Mouse (Mus musculus) neutrophil, adult 59 days (primary cell): ENCODE measurements around the gene Ccdc84. TPM values are rescaled to one million over a fixed set of nuclear protein-coding genes. Genes with fewer than 3 reads are reported as not detected.

ENCODE experiments used
- total RNA-seq, 2 experiments: library from RNA; stranded (reverse); gene quantifications; 1 replicate in 1 of 2; 2 replicates in 1 of 2; pipeline ENCODE4 v1.2.4; 2023

Ccdc84 gene
- 10 to 100 TPM; 23.0 to 26.9 TPM for total RNA-seq

DNA sequence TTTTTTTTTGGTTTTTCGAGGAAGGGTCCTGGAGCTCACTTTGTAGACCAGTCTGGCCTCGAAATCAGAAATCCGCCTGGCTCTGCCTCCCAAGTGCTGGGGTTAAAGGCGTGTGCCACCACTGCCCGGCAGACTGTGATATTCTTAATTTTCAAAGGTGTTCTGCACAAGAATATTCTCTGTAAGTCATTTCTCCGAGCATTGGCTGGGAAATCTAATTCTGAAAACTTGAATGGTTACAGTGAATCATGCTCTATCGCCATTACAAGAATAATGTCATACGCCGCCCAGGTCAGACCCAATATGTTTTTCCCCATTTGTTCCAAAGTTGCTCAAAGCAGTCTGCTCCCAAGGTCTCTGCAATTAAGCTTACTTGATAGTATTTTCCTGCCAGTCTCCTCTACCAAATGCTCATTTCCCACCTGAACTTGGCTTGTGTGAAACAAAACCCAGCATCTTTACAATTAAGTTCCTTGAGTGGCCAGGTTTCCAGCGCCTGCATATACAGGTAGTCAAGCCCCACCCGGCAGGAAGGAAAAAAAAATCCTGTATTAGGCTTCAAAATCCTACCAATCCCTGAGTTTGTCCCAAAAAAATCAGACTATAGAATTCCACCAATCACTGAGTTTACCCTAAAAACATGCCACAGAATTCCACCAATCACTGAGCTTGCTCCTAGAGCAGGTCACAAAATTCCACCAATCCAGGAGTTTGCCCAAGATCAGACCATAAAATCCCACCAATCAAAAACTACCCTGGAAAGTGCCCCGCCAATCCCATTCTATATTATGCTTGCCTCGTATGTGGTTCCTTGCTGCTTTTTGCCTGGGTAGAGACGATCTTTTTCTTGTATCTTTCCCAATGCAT, at the start of gene Ccdc84:
Ccdc84 (minus strand) TSS at position 51 of the 867 bp plus-strand sequence.

GRCm38 (mm10) chr9:44454891-44455220, 36.5 kb upstream of the Ccdc84 start, which contains the start of gene Upk2:
Gene Upk2, minus strand, starts transcription at chr9:44454976.

GRCm38 (mm10) chr9:44440961-44441360, 22.6 kb upstream of the Ccdc84 start, which contains the start of gene Foxr1:
Gene Foxr1, minus strand, starts transcription at chr9:44441136.

DNA sequence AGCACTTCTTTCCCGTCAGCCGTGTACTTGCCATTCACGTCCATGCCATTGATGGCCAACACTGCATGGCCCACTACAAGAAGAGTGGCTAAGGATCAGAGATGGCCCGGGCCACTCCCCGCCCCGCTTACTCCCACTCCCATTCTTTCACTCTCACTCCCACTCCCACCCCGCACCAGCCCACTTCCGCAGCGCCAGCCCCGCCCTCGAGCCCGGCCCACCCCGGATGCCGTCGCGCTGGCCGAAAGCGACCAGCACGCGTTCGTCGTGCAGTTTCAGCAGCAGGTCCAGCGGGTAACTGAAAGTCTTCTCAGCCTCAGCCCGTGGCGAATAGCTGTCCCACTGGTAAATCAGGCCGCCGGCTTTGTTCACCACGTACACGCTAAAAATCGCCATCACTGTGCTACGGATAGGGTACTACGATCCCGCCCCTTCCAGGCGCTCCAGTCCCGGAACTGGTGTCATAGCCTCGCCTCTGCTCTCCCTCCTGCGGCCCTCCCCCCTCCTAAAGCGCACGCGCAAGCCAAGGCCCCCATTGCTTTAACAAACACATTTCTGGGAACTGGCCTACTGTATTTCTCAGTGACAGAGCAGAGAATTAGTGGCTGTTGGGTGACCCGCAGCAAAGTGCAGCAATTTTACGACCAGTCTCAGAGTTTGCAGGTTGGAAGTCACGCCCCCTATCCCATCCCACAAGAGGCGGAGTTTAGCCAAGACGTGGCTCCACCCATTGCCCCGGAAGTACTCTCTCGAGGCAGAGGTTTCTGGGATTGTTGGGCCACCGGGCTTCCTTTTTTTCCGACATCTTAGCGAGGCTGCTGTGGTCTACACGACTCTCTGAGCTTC, 11.2 kb downstream of the Ccdc84 start, which contains the start of the genes Rps25 and Trappc4:
Rps25 (plus strand) TSS at position 234 of the 846 bp plus-strand sequence.
Trappc4 (minus strand) TSS at position 695 of the 846 bp plus-strand sequence.

DNA sequence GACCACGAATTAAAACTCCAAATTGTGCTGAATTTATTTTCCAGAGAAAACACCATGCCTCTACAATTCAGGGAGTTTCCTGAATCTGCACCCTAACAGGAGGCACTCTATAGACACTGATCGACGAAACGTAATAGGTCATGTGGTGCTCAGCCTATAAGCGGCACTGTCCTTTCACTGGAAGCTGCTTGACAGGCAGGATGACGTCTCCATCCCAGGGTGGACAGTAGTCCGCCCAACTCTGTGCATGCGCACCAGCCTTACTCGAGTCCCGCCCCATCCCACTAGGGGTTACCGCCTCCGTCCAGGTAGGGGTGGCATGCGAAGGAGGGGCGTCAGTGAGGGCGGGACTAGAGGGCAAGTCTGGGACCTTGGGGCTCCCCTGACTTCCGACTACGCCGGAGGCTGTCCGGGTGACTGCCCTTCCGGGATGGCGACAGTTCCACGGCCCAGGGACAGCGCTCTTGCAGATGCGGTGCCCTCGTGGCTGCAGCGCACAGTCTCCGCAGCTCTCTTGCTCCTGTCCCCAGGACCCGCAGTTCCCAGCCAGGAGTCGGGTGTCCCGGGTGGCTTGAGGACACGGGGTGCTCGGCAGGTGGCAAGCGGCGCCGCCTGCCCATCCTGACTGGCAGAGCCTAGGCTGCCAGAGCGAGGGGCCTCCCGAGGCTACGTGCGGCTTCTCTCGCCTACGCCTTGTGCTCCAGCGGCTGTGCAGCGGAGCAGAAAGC, 21.5 kb downstream of the Ccdc84 start, which contains the start of gene Slc37a4:
Slc37a4 (plus strand) TSS at position 169 of the 728 bp plus-strand sequence.

GRCm38 (mm10) chr9:44379054-44379834, 39.1 kb downstream of the Ccdc84 start, which contains the start of gene Hyou1:
Gene Hyou1, plus strand, starts transcription at chr9:44379490.

DNA sequence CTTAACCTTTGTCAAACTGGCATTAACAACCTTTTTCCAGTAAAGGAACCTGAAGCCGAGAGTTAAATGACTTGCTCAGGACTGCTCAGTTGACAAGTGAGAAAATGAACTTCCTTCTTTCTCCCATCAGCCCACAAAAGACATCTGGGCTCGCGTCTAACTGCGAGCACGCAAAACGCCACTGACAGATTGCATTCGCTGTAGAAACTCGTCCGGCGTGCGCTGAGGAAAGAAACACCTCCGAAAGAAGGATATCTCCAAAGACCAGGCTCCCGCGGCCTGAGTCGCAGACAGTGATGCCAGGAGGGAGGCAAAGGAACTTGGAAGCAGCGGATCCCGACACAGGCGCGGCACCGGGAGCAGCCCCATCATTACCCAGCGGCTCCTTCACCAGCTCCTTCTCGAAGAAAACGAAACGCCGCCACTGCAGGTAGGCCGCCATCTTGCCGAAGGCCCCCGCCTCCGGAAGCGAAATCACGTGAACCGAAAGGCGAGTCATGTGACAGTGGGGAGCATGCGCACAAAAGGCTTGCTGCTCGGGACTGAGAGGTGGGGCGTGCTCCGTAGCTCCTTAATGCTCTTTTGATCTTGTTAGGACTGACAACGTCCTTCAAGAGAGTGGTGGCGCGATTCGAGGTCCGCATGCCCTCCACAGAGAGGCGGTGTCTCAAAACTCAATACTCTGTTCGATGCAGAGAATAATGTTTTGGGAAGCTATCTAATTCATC, 57.0 kb downstream of the Ccdc84 start, which contains the start of gene Vps11:
Vps11 (minus strand) TSS at position 481 of the 728 bp plus-strand sequence.

Other genes with a start within 250 kb of the Ccdc84 start
- 100 to 1,000 TPM; 215 to 217 TPM for gene Cbl, start 184.5 kb downstream of the Ccdc84 start, total RNA-seq
- gene Ccdc153, start 177.9 kb downstream of the Ccdc84 start, total RNA-seq: not detected
- 1 to 10 TPM; 1.6 TPM for gene Pdzd3, start 167.1 kb downstream of the Ccdc84 start, total RNA-seq
- 10 to 100 TPM; 61.4 to 69.3 TPM for gene Nlrx1, start 150.0 kb downstream of the Ccdc84 start, total RNA-seq
- gene Abcg4, start 130.0 kb downstream of the Ccdc84 start, total RNA-seq: 1 to 10 TPM; 3.7 to 9.7 TPM
- 10 to 100 TPM; 35.6 to 40.8 TPM for gene Hinfp, start 112.9 kb downstream of the Ccdc84 start, total RNA-seq
- gene C2cd2l, start 98.3 kb downstream of the Ccdc84 start, total RNA-seq: 10 to 100 TPM; 21.6 to 23.7 TPM
- gene Dpagt1, start 92.5 kb downstream of the Ccdc84 start, total RNA-seq: 10 to 100 TPM; 13.9 to 15.2 TPM
- gene H2afx, start 83.9 kb downstream of the Ccdc84 start, total RNA-seq: 100 to 1,000 TPM; 273 to 278 TPM
- gene Hmbs, start 74.3 kb downstream of the Ccdc84 start, total RNA-seq: 10 to 100 TPM; 43.9 to 66.5 TPM
- gene Vps11, start 56.9 kb downstream of the Ccdc84 start, total RNA-seq: 10 to 100 TPM; 37.1 to 37.2 TPM
- 10 to 100 TPM; 50.6 to 54.5 TPM for gene Hyou1, start 39.1 kb downstream of the Ccdc84 start, total RNA-seq
- 10 to 100 TPM; 12.4 to 13.7 TPM for gene Slc37a4, start 21.7 kb downstream of the Ccdc84 start, total RNA-seq
- 1,000 to 10,000 TPM in 1 of 2 experiments, 100 to 1,000 TPM in 1; 988 to 1,162 TPM for gene Rps25, start 11.4 kb downstream of the Ccdc84 start, total RNA-seq
- 10 to 100 TPM; 50.5 to 53.9 TPM for gene Trappc4, start 11.0 kb downstream of the Ccdc84 start, total RNA-seq
- gene Foxr1, start 22.6 kb upstream of the Ccdc84 start, total RNA-seq: not detected
- gene Upk2, start 36.4 kb upstream of the Ccdc84 start, total RNA-seq: not detected
- gene Bcl9l, start 64.3 kb upstream of the Ccdc84 start, total RNA-seq: 10 to 100 TPM in 1 of 2 experiments, 1 to 10 TPM in 1; 6.9 to 10.2 TPM
- gene Cxcr5, start 143.3 kb upstream of the Ccdc84 start, total RNA-seq: under 1 TPM; 0.24 to 0.42 TPM
- gene Ddx6, start 186.3 kb upstream of the Ccdc84 start, total RNA-seq: 100 to 1,000 TPM; 114 to 116 TPM